Mouse (Mus musculus) adrenal gland, adult (tissue): ENCODE data around the gene Dnah7a.
"Not testable (repeated sequence)": the region's sequence is repeated elsewhere in the genome, so short reads cannot be mapped to it uniquely, and the experiment has no call there.

ENCODE experiments used
- DNase-seq, 2 experiments: peaks; one replicate each; pipeline ENCODE4 v3.0.0; 2022 to 2023; ENCODE audit warnings: low spot score in 1 of 2; ENCODE audit not compliant: inconsistent age in 2 of 2

Gene Dnah7a

GRCm38 (mm10) chr1:53393936-53394760 lies 312.4 kb downstream of the Dnah7a start:
- peak in 1 of 2 experiments; percentile 41 for DNase-seq

GRCm38 (mm10) chr1:53388762-53389161 lies 317.8 kb downstream of the Dnah7a start:
- DNase-seq, result no peak

DNA sequence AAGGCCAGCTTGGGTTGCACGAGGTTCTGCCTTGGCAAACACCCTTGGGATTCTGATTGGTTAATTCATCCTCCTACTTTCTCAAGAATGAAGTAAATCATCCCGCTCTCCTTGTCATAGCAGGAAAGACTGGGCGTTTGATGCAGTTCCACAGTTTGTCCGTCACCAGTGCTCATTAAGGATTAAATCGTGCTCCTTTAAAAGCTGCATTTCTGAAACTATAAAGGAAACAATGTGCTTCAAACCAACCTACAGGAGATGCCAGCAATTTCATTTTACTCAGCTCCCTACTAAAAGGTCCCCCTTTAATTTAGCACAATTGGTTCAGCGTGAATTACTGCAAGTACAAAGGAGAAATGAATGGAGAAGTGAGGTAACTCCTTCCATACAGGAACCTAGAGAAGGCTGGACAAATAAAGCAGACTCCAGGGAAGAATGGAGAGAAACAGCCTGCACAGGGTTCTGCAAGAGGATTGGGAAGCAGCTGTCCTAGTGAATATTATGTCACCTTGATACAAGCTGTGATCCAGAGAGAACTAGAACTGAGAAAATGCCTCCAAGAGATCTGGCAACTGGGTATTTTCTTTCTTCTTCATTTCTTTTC lies 322.4 kb downstream of the Dnah7a start:
- no peak for DNase-seq

DNA sequence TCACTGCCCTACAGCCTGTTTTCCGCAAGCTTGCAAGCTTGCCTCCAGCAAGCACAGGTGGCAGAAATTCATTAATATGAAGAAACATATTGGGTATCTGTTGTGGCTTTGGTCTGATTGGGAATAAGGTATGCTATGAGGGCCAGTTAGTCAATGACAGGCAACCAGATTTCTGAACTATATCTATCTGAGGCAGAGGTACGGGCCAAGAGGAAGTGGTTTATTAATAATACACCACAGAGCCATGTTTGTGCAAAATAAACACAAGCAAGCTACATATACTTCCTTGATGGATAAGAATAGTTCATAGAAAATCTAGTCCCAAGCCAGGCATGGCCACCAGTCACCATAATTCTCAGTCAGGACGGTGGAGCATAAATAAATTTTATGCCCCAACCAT lies 328.9 kb downstream of the Dnah7a start:
- no peak for DNase-seq

- not testable (repeated sequence) for DNase-seq
Observed at GRCm38 (mm10) chr1:53375965-53376364, 330.6 kb downstream of the Dnah7a start.

GRCm38 (mm10) chr1:53358988-53359387 lies 347.6 kb downstream of the Dnah7a start:
- no peak for DNase-seq

DNA sequence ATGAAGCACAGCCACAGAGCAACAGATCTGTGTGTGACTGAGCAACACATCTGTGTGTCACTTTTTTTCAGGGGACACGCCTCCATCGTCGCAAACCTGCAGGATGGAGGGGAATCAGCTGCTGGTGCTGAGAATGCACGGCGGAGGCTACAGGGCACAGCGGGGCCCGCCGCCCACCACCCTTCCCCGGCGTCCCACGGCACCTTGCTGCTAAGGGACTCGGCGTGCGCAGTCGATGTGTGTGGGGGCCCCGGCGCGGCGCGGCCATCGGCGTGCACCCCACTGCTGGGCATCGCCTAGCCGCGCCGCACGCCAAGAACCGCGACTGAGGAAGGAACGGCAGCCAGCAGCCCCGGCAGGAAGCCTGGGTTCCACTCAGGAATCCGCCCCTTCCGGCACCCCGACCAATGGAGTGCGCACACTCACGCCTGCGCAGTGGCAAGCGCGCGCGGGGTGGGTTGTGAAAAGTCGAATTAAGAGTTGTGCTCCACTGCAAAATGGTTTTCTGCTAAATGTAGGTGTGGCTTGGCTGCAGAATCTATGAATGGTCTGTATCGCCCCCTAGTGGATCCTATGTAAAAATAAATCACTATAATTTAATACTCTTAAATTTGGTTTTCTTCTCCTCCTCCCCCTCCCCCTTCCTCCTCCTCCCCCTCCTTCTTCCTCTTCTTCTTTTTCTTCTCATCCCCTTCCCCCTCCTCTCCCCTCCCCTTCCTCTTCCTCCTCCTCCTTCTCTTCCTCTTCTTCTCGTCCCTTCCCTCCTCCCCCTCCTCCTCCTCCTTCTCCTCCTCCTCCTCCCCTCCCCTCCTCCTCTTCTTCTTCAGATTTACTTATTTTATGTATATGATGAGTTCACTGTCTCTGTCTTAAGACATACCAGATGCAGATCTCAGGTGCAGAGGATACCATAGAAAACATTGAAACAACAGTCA lies 354.0 kb downstream of the Dnah7a start, which contains the start of the genes Asdurf, Gm28551 and Asnsd1:
Gene Asdurf (minus strand): TSS at position 293 of the 935 bp plus-strand sequence.
Gene Gm28551 (minus strand): TSS at position 341 of the 935 bp plus-strand sequence.
Gene Asnsd1 (minus strand): TSS at position 426 of the 935 bp plus-strand sequence.
- peak; percentile 98 to 99 for DNase-seq
